Mouse (Mus musculus) left cerebral cortex, postnatal 25 days (tissue): ENCODE measurements at regions not wholly inside any gene's neighbourhood (a gene's known extent, or its start where the extent isn't known, plus 50 kb on each side); places are given as distances from the start of the nearest gene placed in this dataset.
A peak's percentile ranks its signal among the peaks of the same experiment; 100 is the strongest.

Source experiments
- DNase-seq, 2 experiments: peaks; one replicate each; pipeline ENCODE4 v3.0.0; 2022; ENCODE audit warnings: low spot score in 2 of 2, mixed read lengths in 1 of 2
- intact Hi-C: fragments of 180-260 bp; cut with DNase I; formaldehyde crosslinking; loops from one replicate; pipeline ENCODE4 v1.15.1; 2025

DNA sequence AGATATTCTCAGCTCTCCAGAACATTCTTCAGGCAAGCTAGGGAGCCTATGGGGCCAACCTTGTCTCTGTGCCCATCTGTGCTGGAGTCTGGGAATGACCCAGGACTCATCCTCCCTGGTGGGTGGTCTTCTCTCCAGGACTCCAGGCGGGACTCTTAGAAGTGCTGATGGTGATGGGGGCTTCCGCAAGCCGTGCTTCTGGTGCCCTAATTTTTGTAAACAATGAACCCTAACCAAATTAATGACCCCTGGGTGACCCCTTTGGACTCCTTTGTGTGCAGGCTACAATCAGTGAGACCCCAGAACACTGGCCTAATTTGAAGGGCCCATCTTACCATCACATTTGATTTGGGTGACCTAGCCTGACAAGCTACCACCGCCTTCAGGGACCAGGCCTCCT lies 71.0 kb upstream of the Ccnd1 start:
- DNase-seq, result no peak
- intact Hi-C loops, result no loop called here

DNA sequence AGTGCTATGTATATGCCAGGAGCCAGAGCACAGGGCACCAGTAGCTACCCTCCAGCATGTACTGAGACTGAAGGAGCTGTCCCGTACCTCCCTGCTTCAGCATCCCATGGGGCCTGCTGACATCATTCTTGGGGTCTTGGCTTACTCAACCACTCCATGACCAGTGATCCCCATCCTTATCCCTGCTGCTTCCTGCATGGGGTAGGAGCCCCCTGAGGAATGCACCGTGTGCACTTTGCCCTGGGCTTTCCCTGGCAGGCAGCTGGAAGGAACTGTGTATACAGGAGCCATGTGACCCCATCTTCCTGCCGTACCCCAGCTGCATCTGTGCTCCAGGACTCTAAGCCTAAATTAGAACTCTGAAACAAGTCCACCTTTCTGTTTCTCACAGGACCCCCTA lies 70.3 kb upstream of the Ccnd1 start:
- no peak for DNase-seq
- intact Hi-C loops, result no loop called here

DNA sequence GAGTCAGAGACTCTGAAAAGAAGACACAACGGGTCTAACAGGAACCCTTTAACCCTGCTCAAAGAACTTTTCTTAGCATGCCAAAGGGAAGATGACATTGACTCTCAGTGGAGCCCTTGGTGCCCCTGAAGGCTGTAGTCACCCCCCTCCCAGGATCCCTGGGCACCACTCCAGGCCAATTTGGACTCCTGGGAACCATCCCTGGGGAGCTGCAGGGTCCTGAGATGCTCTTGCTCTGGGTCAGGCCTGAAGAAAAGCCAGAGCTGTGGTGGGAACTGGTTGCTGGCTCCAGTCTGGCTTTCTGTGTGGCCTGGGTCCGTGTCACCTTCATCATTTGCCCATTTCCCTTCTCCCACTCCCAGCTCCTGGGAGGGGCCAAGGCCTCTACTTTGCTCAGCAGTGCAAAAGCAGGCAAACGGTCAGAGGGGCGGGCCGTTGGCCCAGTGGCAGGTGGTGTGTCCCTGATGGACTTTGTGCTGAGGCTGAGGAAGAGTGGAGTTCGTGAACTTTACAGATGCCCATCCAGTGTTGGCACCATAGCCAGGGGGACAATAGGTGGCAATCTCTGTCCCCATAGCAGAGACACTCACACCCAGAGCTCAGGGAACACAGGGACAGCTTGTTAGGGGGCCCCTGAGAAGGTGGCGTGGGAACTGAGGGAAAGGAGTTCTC lies 69.1 kb upstream of the Ccnd1 start:
- intact Hi-C loops, result no loop called here
- DNase-seq, result no peak

DNA sequence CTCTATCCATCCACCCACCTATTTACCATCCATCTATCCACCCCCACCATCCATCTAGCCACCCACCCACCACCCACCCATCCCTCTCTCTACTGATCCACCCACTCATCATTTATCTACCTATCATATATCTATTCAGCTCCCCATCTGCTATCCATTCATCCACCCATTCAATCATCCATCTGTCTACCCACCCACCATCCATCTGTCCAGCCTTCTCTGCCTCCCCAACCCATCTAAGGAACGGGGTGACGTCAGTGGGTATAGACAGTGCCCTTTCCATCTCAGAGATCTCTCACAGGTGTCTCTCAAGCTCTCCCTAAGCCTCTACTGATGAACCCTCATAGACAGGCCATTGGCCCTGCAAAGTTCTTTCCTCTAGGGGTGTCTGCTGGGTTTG lies 67.5 kb upstream of the Ccnd1 start:
- intact Hi-C loops, result no loop called here
- peak in 1 of 2 experiments; percentile 31 for DNase-seq

DNA sequence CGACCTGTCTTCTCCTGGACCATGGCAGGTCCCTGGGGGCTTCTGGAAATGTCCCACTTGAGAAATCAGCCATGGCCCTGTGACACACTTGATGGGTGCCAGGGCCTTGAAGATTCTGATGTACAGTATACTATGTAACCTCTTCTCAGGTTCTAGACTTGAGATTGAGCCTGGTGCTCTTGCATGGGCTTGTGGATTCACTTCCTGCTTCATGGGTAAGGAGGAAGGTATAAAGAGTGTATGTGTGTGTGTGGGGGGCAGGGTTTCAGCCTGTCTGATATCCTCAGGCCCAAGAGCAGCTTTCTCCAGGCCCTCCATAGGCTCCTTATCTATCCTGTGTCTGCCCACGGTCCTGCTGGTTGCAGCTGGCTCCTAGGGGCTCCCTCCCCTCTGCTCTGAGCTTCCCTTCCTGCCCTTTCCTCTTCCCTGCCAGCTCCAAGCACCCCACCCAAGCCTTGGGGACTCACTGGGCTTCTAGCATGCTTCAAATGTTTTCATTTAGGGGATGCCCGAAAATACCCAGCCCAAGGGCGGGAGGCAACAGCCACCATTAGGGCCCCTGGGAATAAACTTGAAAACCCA lies 61.9 kb upstream of the Ccnd1 start:
- intact Hi-C loops, result no loop called here
- no peak for DNase-seq

DNA sequence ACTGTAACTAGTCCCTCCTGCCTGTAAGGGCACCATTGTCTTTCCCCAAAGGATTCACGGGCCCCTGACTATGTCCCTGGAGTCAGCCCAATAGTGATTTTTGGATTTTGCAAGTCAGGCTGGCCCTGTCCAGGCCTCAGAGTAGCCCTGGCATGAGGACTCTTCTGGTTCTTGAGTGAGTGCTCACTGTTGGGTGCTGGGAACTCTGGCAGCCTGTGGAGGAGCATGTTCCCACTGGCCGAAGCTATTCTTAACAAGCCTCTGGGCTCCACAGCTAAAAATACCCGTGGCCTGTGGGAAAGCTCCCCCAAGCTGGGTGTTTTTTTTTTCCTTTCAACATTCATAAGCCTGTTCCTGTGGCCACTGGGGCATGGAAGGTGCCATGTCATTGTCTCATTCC lies 60.0 kb upstream of the Ccnd1 start:
- DNase-seq, result peak in 1 of 2 experiments; percentile 27
- intact Hi-C loops, result no loop called here

DNA sequence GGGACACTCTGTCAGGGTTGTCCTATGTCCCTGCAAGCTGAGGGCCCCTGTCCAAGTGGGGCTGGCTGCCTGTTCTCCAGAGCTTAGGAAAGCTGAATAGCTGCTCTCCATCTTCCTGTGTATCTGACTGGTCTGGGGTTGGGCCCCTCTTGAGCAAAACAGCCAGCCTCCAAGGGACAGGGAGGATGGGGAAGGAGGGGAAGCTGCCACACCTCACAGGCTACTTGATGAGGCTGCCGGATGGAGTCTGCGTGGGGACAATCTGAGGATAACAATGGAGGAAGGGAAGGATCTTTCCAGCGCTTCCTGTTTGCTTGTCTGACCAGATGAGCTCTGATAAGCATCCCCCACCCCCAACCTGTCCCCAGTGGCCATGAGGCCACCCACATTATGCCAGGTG lies 57.1 kb upstream of the Ccnd1 start:
- no peak for DNase-seq
- intact Hi-C loops, result no loop called here

DNA sequence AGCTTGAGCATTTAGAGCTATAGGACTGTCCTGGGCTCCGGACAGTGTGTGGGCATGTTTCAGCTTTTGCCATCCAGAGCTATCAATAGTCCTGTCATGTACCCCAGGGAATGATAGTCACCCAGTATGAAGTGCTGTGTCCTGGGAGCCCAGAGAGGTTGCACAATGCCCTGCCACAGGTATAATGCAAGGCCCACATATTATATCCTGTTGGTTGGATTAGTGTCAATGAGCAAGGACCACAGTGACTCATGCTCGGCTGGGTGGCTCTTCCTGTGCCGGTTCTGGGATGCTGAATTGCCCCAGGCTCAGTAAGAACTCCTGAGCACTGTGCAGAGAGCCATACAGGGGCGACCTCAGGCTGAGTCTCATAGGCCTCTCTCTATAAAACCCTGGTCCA lies 54.5 kb upstream of the Ccnd1 start:
- no peak for DNase-seq
- intact Hi-C loops, result no loop called here

DNA sequence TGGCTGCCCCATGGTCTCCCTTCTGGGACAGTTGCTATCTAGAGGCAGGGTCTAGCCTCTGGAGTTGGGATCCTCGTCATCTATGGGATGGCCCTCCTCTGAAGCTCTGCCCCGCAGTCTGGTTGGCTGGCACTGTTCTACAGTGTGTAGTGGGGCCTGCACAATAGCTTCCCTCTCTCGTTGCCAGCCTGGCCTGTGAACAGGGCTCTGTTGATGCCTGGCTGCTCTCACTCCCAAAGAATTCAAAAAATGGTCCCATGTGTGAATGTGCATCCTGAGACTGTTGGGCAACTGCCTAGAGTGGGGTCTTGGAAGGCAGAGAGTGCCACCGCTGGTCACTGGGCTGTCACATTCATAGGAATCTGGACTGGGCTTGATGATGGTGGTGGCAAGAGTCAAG lies 53.8 kb upstream of the Ccnd1 start:
- intact Hi-C loops, result no loop called here
- DNase-seq, result no peak

DNA sequence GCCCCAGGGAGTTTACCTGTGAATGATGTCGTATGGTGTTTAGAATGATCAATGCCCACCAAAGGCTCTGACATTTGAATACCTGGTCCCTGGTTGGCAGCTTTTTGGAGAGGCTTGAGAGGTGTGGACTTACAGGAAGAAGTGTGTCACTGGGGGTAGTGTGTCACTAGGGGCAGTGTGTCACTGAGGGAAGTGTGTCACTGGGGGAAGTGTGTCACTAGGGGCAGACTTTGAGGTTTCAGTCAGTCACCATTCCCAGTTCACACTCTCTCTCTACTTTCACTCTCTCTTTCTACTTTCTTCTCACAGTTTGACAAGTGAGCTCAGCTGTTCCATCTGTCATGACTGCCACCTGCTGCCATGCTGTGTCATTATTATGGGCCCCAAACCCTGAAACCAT lies 52.0 kb upstream of the Ccnd1 start:
- intact Hi-C loops, result no loop called here
- DNase-seq, result no peak
